Mouse (Mus musculus) spleen, adult 12 weeks (tissue): ENCODE data around the gene Snx15.

Source experiments
- DNase-seq: peaks from one replicate; pipeline ENCODE4 v3.0.0; 2022; ENCODE audit warnings: low spot score

The Snx15 gene

GRCm38 (mm10) chr19:6118677-6119185 is 9.4 kb downstream of the Snx15 start:
- no peak for DNase-seq

- DNase-seq: peak; percentile 82
These were observed 10.0 kb downstream of the Snx15 start, which contains the start of gene Sac3d1 for GRCm38 (mm10) chr19:6117986-6118676. TSS of gene Sac3d1 (minus strand) at chr19:6118650.

GRCm38 (mm10) chr19:6117346-6117985 is 10.6 kb downstream of the Snx15 start:
- no peak for DNase-seq

GRCm38 (mm10) chr19:6116113-6116850 is 11.8 kb downstream of the Snx15 start:
- DNase-seq: no peak

GRCm38 (mm10) chr19:6113116-6113515 is 15.0 kb downstream of the Snx15 start:
- no peak for DNase-seq

- DNase-seq: no peak
These were observed 22.5 kb downstream of the Snx15 start, which contains the start of gene Naaladl1 for GRCm38 (mm10) chr19:6105586-6105985. TSS of gene Naaladl1 (plus strand) at chr19:6105782.

- DNase-seq: no peak
These were observed 23.6 kb downstream of the Snx15 start for GRCm38 (mm10) chr19:6104476-6104875.

- DNase-seq: peak; percentile 76
These were observed 25.8 kb downstream of the Snx15 start for GRCm38 (mm10) chr19:6102169-6102853.

- no peak for DNase-seq
These were observed 26.9 kb downstream of the Snx15 start for GRCm38 (mm10) chr19:6101186-6101585.

GRCm38 (mm10) chr19:6097847-6098246 is 30.3 kb downstream of the Snx15 start:
- no peak for DNase-seq

- DNase-seq: no peak
These were observed 34.0 kb downstream of the Snx15 start, which contains the start of gene AC131692.1 for GRCm38 (mm10) chr19:6094119-6094518. TSS of gene AC131692.1 (plus strand) at chr19:6094419.

- no peak for DNase-seq
These were observed 39.3 kb downstream of the Snx15 start for GRCm38 (mm10) chr19:6088841-6089240.

- peak; percentile 67 for DNase-seq
These were observed 42.7 kb downstream of the Snx15 start for GRCm38 (mm10) chr19:6085417-6085879.

GRCm38 (mm10) chr19:6084478-6085248 is 43.4 kb downstream of the Snx15 start, which contains the start of the genes Zfpl1 and Cdca5:
TSS of gene Zfpl1 (minus strand) at chr19:6084956.
TSS of gene Cdca5 (plus strand) at chr19:6084983.
- peak; percentile 94 for DNase-seq

GRCm38 (mm10) chr19:6082156-6082555 is 45.9 kb downstream of the Snx15 start, which contains the start of gene Gm28374:
TSS of gene Gm28374 (minus strand) at chr19:6082256.
- no peak for DNase-seq

GRCm38 (mm10) chr19:6079983-6080480 is 48.1 kb downstream of the Snx15 start, which contains the start of gene Tmem262:
TSS of gene Tmem262 (plus strand) at chr19:6080033.
- no peak for DNase-seq

GRCm38 (mm10) chr19:6076564-6077393 is 51.3 kb downstream of the Snx15 start, which contains the start of gene Vps51:
TSS of gene Vps51 (minus strand) at chr19:6077231.
- peak; percentile 71 for DNase-seq

GRCm38 (mm10) chr19:6073889-6074288 is 54.2 kb downstream of the Snx15 start:
- DNase-seq: no peak

GRCm38 (mm10) chr19:6071261-6071660 is 56.8 kb downstream of the Snx15 start:
- DNase-seq: no peak
